Mouse (Mus musculus) ovary, adult 18-20 months (tissue): ENCODE measurements around the gene Slc25a20.

Source experiments
- DNase-seq: peaks from one replicate; pipeline ENCODE4 v3.0.0; 2022; ENCODE audit warnings: low spot score, mixed read lengths

Slc25a20 gene

GRCm38 (mm10) chr9:108687181-108687580 is 25.3 kb downstream of the Slc25a20 start:
- DNase-seq = no peak

- DNase-seq = no peak
Observed at GRCm38 (mm10) chr9:108687686-108688085, 25.8 kb downstream of the Slc25a20 start.

- DNase-seq = no peak
Observed at GRCm38 (mm10) chr9:108688451-108688850, 26.6 kb downstream of the Slc25a20 start.

GRCm38 (mm10) chr9:108689106-108689505 is 27.2 kb downstream of the Slc25a20 start, which contains the start of gene Prkar2a:
Prkar2a (plus strand) TSS chr9:108689314.
- DNase-seq = no peak

GRCm38 (mm10) chr9:108689993-108690392 is 28.1 kb downstream of the Slc25a20 start:
- no peak for DNase-seq

GRCm38 (mm10) chr9:108690914-108691313 is 29.0 kb downstream of the Slc25a20 start:
- DNase-seq = no peak

GRCm38 (mm10) chr9:108691371-108691770 is 29.5 kb downstream of the Slc25a20 start:
- no peak for DNase-seq

- peak; percentile 81 for DNase-seq
Observed at GRCm38 (mm10) chr9:108691846-108692225, 29.9 kb downstream of the Slc25a20 start.

GRCm38 (mm10) chr9:108692226-108693041 is 30.5 kb downstream of the Slc25a20 start:
- DNase-seq = peak; percentile 30

GRCm38 (mm10) chr9:108693946-108694345 is 32.1 kb downstream of the Slc25a20 start:
- DNase-seq = no peak

- DNase-seq = no peak
Observed at GRCm38 (mm10) chr9:108694533-108694932, 32.6 kb downstream of the Slc25a20 start.

GRCm38 (mm10) chr9:108702476-108702875 is 40.6 kb downstream of the Slc25a20 start:
- no peak for DNase-seq

- no peak for DNase-seq
Observed at GRCm38 (mm10) chr9:108703373-108704110, 41.7 kb downstream of the Slc25a20 start.

GRCm38 (mm10) chr9:108704591-108704990 is 42.7 kb downstream of the Slc25a20 start:
- no peak for DNase-seq

- no peak for DNase-seq
Observed at GRCm38 (mm10) chr9:108707212-108707611, 45.3 kb downstream of the Slc25a20 start.

GRCm38 (mm10) chr9:108708833-108709232 is 46.9 kb downstream of the Slc25a20 start:
- no peak for DNase-seq

GRCm38 (mm10) chr9:108710767-108711166 is 48.9 kb downstream of the Slc25a20 start:
- DNase-seq = no peak

- no peak for DNase-seq
Observed at GRCm38 (mm10) chr9:108716199-108716598, 54.3 kb downstream of the Slc25a20 start.

- no peak for DNase-seq
Observed at GRCm38 (mm10) chr9:108723751-108724150, 61.9 kb downstream of the Slc25a20 start.

GRCm38 (mm10) chr9:108726116-108726515 is 64.2 kb downstream of the Slc25a20 start:
- no peak for DNase-seq

- DNase-seq = no peak
Observed at GRCm38 (mm10) chr9:108729050-108729449, 67.2 kb downstream of the Slc25a20 start.

- DNase-seq = no peak
Observed at GRCm38 (mm10) chr9:108732462-108732861, 70.6 kb downstream of the Slc25a20 start.
